Mouse (Mus musculus): Measurements from ENCODE around the gene Ano6. TPM values are rescaled to one million over a fixed set of nuclear protein-coding genes. Genes with fewer than 3 reads are reported as not detected.
"Not testable (repeated sequence)": the region's sequence is repeated elsewhere in the genome, so short reads cannot be mapped to it uniquely, and the experiment has no call there.

Ano6 gene
- total RNA-seq, 2 experiments from 2014 or later = 24.8 to 26.3 TPM

GRCm38 (mm10) chr15:95823383-95824306 lies 33.0 kb downstream of the Ano6 start:
- DNase-seq (ENCODE audit: low spot score in 2 of 2) = no peak

GRCm38 (mm10) chr15:95826516-95826915 lies 35.9 kb downstream of the Ano6 start:
- DNase-seq (ENCODE audit: low spot score in 2 of 2) = no peak

- DNase-seq (ENCODE audit: low spot score in 2 of 2) = no peak
These were observed 36.9 kb downstream of the Ano6 start for GRCm38 (mm10) chr15:95827465-95827971.

- not testable (repeated sequence) for DNase-seq (ENCODE audit: low spot score in 2 of 2)
These were observed 37.5 kb downstream of the Ano6 start for GRCm38 (mm10) chr15:95828018-95828646.

- DNase-seq (ENCODE audit: low spot score in 2 of 2) = no peak
These were observed 38.1 kb downstream of the Ano6 start for GRCm38 (mm10) chr15:95828647-95829254.

- no peak for DNase-seq (ENCODE audit: low spot score in 2 of 2)
These were observed 39.0 kb downstream of the Ano6 start for GRCm38 (mm10) chr15:95829553-95830205.

- DNase-seq (ENCODE audit: low spot score in 2 of 2) = no peak
These were observed 39.5 kb downstream of the Ano6 start for GRCm38 (mm10) chr15:95830206-95830560.

- no peak for DNase-seq (ENCODE audit: low spot score in 2 of 2)
These were observed 42.6 kb downstream of the Ano6 start for GRCm38 (mm10) chr15:95833292-95833691.

- DNase-seq (ENCODE audit: low spot score in 2 of 2) = no peak
These were observed 45.4 kb downstream of the Ano6 start for GRCm38 (mm10) chr15:95836077-95836476.

- DNase-seq (ENCODE audit: low spot score in 2 of 2) = no peak
These were observed 46.2 kb downstream of the Ano6 start for GRCm38 (mm10) chr15:95836646-95837434.

GRCm38 (mm10) chr15:95837570-95837969 lies 46.9 kb downstream of the Ano6 start:
- no peak for DNase-seq (ENCODE audit: low spot score in 2 of 2)

GRCm38 (mm10) chr15:95838171-95839020 lies 47.8 kb downstream of the Ano6 start:
- DNase-seq (ENCODE audit: low spot score in 2 of 2) = no peak

- no peak for DNase-seq (ENCODE audit: low spot score in 2 of 2)
These were observed 49.1 kb downstream of the Ano6 start for GRCm38 (mm10) chr15:95839789-95840188.

GRCm38 (mm10) chr15:95843183-95843949 lies 52.7 kb downstream of the Ano6 start:
- no peak for DNase-seq (ENCODE audit: low spot score in 2 of 2)

GRCm38 (mm10) chr15:95844412-95844811 lies 53.8 kb downstream of the Ano6 start:
- DNase-seq (ENCODE audit: low spot score in 2 of 2) = no peak

GRCm38 (mm10) chr15:95846102-95846501 lies 55.5 kb downstream of the Ano6 start:
- DNase-seq (ENCODE audit: low spot score in 2 of 2) = no peak

GRCm38 (mm10) chr15:95848493-95849064 lies 57.9 kb downstream of the Ano6 start:
- DNase-seq (ENCODE audit: low spot score in 2 of 2) = no peak
